Mouse (Mus musculus) left cerebral cortex, postnatal 36 days (tissue): Measurements from ENCODE around the gene Spsb2. TPM values are rescaled to one million over a fixed set of nuclear protein-coding genes. Genes with fewer than 3 reads are reported as not detected.

Source experiments
- DNase-seq, 2 experiments: peaks; one replicate each; pipeline ENCODE4 v3.0.0; 2021 to 2022; ENCODE audit warnings: low spot score in 2 of 2, mixed read lengths in 1 of 2
- intact Hi-C: fragments of 180-260 bp; cut with DNase I; formaldehyde crosslinking; loops from one replicate; pipeline ENCODE4 v1.15.1; 2025
- total RNA-seq, 2 experiments: library from RNA; stranded (reverse); gene quantifications; 2 replicates each; pipeline ENCODE4 v1.2.3; 2021

The Spsb2 gene
- total RNA-seq = 1 to 10 TPM; 4.9 TPM

- intact Hi-C loops = no loop called here
- peak in 1 of 2 experiments; percentile 48 for DNase-seq
These were observed at the start of gene Spsb2 for GRCm38 (mm10) chr6:124808358-124809012. Gene Spsb2 (plus strand): TSS chr6:124808661.

GRCm38 (mm10) chr6:124758849-124759232, 49.6 kb upstream of the Spsb2 start:
- no peak for DNase-seq
- intact Hi-C loops = loop anchor here (1.0 kb wide), 1 partner anchor 97 kb away; no protein-coding TSS in a partner anchor

GRCm38 (mm10) chr6:124759259-124759658, 49.2 kb upstream of the Spsb2 start:
- intact Hi-C loops = loop anchor here (1.0 kb wide), 1 partner anchor 97 kb away; no protein-coding TSS in a partner anchor
- DNase-seq = peak; percentile 78 to 79

GRCm38 (mm10) chr6:124765951-124766350, 42.5 kb upstream of the Spsb2 start:
- intact Hi-C loops = loop anchor here (5.0 kb wide), 1 partner anchor 96 kb away; the partner anchor contains the start of gene Gpr162
- no peak for DNase-seq

- intact Hi-C loops = loop anchor here (5.0 kb wide), 1 partner anchor 95 kb away; the partner anchor contains the start of gene Gpr162
- no peak for DNase-seq
These were observed 40.9 kb upstream of the Spsb2 start for GRCm38 (mm10) chr6:124767536-124767919.

GRCm38 (mm10) chr6:124767920-124768703, 40.3 kb upstream of the Spsb2 start:
- DNase-seq = peak in 1 of 2 experiments; percentile 65
- intact Hi-C loops = loop anchor here (2.0 to 5.0 kb wide), 3 partner anchors 37 to 94 kb away; partner anchors contain the start of gene Gpr162

- no peak for DNase-seq
- intact Hi-C loops = loop anchor here (2.0 to 5.0 kb wide), 3 partner anchors 36 to 94 kb away; partner anchors contain the start of gene Gpr162
These were observed 39.8 kb upstream of the Spsb2 start for GRCm38 (mm10) chr6:124768704-124769044.

GRCm38 (mm10) chr6:124769101-124769765, 39.2 kb upstream of the Spsb2 start, which contains the start of gene Eno2:
Gene Eno2 (minus strand): TSS chr6:124769673.
- intact Hi-C loops = loop anchor here (2.0 to 5.0 kb wide), 3 partner anchors 36 to 93 kb away; partner anchors contain the start of gene Gpr162
- DNase-seq = peak; percentile 71 to 83

GRCm38 (mm10) chr6:124770013-124770412, 38.4 kb upstream of the Spsb2 start:
- intact Hi-C loops = no loop called here
- no peak for DNase-seq

GRCm38 (mm10) chr6:124770511-124770910, 38.0 kb upstream of the Spsb2 start:
- intact Hi-C loops = no loop called here
- DNase-seq = no peak

GRCm38 (mm10) chr6:124779222-124779983, 29.1 kb upstream of the Spsb2 start, which contains the start of gene Lrrc23:
Gene Lrrc23 (minus strand): TSS chr6:124779727.
- no peak for DNase-seq
- intact Hi-C loops = no loop called here

GRCm38 (mm10) chr6:124779984-124780416, 28.5 kb upstream of the Spsb2 start:
- DNase-seq = no peak
- intact Hi-C loops = no loop called here

GRCm38 (mm10) chr6:124780917-124781316, 27.5 kb upstream of the Spsb2 start:
- DNase-seq = no peak
- intact Hi-C loops = no loop called here

- DNase-seq = no peak
- intact Hi-C loops = no loop called here
These were observed 26.0 kb upstream of the Spsb2 start for GRCm38 (mm10) chr6:124782436-124782835.

GRCm38 (mm10) chr6:124786756-124787420, 21.6 kb upstream of the Spsb2 start:
- intact Hi-C loops = no loop called here
- no peak for DNase-seq

GRCm38 (mm10) chr6:124787722-124788121, 20.7 kb upstream of the Spsb2 start:
- no peak for DNase-seq
- intact Hi-C loops = no loop called here

GRCm38 (mm10) chr6:124789519-124789918, 18.9 kb upstream of the Spsb2 start:
- DNase-seq = no peak
- intact Hi-C loops = no loop called here

GRCm38 (mm10) chr6:124790121-124790520, 18.3 kb upstream of the Spsb2 start:
- intact Hi-C loops = no loop called here
- no peak for DNase-seq

- DNase-seq = no peak
- intact Hi-C loops = no loop called here
These were observed 16.6 kb upstream of the Spsb2 start for GRCm38 (mm10) chr6:124791911-124792310.
